Mouse (Mus musculus) MEL (cell line): ENCODE measurements at regions not wholly inside any gene's neighbourhood (a gene's known extent, or its start where the extent isn't known, plus 50 kb on each side); places are given as distances from the start of the nearest gene placed in this dataset.

ENCODE experiments used
- DNase-seq: peaks from one replicate; pipeline ENCODE4 v3.0.0; 2011; ENCODE audit warnings: low read depth, low spot score
- H3K27ac ChIP-seq: 2 replicates; pipeline ENCODE4 v1.5.1; 2012; ENCODE audit warnings: low read depth, mild to moderate bottlenecking, control low read depth, low read length, moderate library complexity; ENCODE audit not compliant: control insufficient read depth
- H3K27me3 ChIP-seq, 2 experiments: fragments of 150-350 bp in 1 of 2; sonication (generic) in 1 of 2; 2 replicates each; pipeline ENCODE4 v1.6.1; 2012; ENCODE audit warnings: low read length in 2 of 2, mild to moderate bottlenecking in 2 of 2, improper control_type of control experiment in 1 of 2, moderate library complexity in 1 of 2; ENCODE audit not compliant: insufficient read depth in 2 of 2, control insufficient read depth in 1 of 2
- H3K36me3 ChIP-seq, 2 experiments: 2 replicates each; pipeline ENCODE4 v1.6.1; 2012 to 2014; ENCODE audit warnings: low read length in 2 of 2, improper control_type of control experiment in 1 of 2, inconsistent platforms in 1 of 2, mild to moderate bottlenecking in 1 of 2; ENCODE audit not compliant: insufficient read depth in 2 of 2, control insufficient read depth in 1 of 2
- H3K4me1 ChIP-seq, 2 experiments: fragments of 150-350 bp in 1 of 2; sonication (generic) in 1 of 2; 2 replicates each; pipeline ENCODE4 v1.6.1; 2012; ENCODE audit warnings: low read length in 2 of 2, improper control_type of control experiment in 1 of 2, mild to moderate bottlenecking in 1 of 2; ENCODE audit not compliant: insufficient read depth in 2 of 2, control insufficient read depth in 1 of 2
- H3K4me3 ChIP-seq, 2 experiments: fragments of 150-350 bp in 1 of 2; sonication (generic) in 1 of 2; 2 replicates each; pipeline ENCODE4 v1.5.1; 2012; ENCODE audit warnings: low read depth in 2 of 2, low read length in 2 of 2, mild to moderate bottlenecking in 2 of 2, moderate library complexity in 2 of 2, control low read depth in 1 of 2, improper control_type of control experiment in 1 of 2; ENCODE audit not compliant: control insufficient read depth in 1 of 2, insufficient read depth in 1 of 2
- H3K79me2 ChIP-seq: 2 replicates; pipeline ENCODE4 v1.6.1; 2012; ENCODE audit warnings: mild to moderate bottlenecking, low read length, moderate library complexity; ENCODE audit not compliant: control insufficient read depth, poor library complexity, insufficient read depth
- H3K9ac ChIP-seq: 2 replicates; pipeline ENCODE4 v1.6.1; 2012; ENCODE audit warnings: low read depth, mild to moderate bottlenecking, control low read depth, low read length, moderate library complexity; ENCODE audit not compliant: control insufficient read depth, poor library complexity, severe bottlenecking
- H3K9me3 ChIP-seq: fragments of 150-350 bp; sonication (generic); replicated peaks from 2 replicates; pipeline ENCODE4 v1.6.1; 2012; ENCODE audit warnings: mild to moderate bottlenecking, low read length, improper control_type of control experiment, moderate library complexity; ENCODE audit not compliant: insufficient read depth
- BHLHE40 ChIP-seq: IDR thresholded peaks from 2 replicates; pipeline ENCODE4 v1.6.1; 2012; ENCODE audit warnings: low read depth, mild to moderate bottlenecking, inconsistent platforms, low read length, improper control_type of control experiment, borderline replicate concordance
- CHD2 ChIP-seq: IDR thresholded peaks from 2 replicates; pipeline ENCODE4 v1.6.1; 2011; ENCODE audit warnings: low read length, improper control_type of control experiment
- CTCF ChIP-seq, 3 experiments: IDR thresholded peaks in 2 of 3; conservative IDR thresholded peaks in 1 of 3; 2 replicates each; pipeline ENCODE4 v1.5.1; 2011 to 2012; ENCODE audit warnings: low read length in 3 of 3, low read depth in 2 of 3, mild to moderate bottlenecking in 2 of 3, improper control_type of control experiment in 1 of 3, inconsistent platforms in 1 of 3, mixed read lengths in 1 of 3, moderate library complexity in 1 of 3; ENCODE audit not compliant: control insufficient read depth in 1 of 3, insufficient read depth in 1 of 3, poor library complexity in 1 of 3, severe bottlenecking in 1 of 3
- EP300 ChIP-seq, 2 experiments: IDR thresholded peaks; 2 replicates each; pipeline ENCODE4 v1.6.1; 2011; ENCODE audit warnings: improper control_type of control experiment in 2 of 2, low read length in 2 of 2, low read depth in 1 of 2, mild to moderate bottlenecking in 1 of 2
- ETS1 ChIP-seq: IDR thresholded peaks from 2 replicates; pipeline ENCODE4 v1.6.1; 2012; ENCODE audit warnings: low read depth, mild to moderate bottlenecking, inconsistent platforms, low read length, improper control_type of control experiment, moderate library complexity
- HCFC1 ChIP-seq: IDR thresholded peaks from 2 replicates; pipeline ENCODE4 v1.6.1; 2012; ENCODE audit warnings: low read depth, mild to moderate bottlenecking, inconsistent platforms, low read length, improper control_type of control experiment, moderate library complexity
- JUND ChIP-seq: IDR thresholded peaks from 2 replicates; pipeline ENCODE4 v1.6.1; 2011; ENCODE audit warnings: low read depth, mild to moderate bottlenecking, improper control_type of control experiment, low read length
- KAT2A ChIP-seq: conservative IDR thresholded peaks from 2 replicates; pipeline ENCODE4 v1.6.1; 2012; ENCODE audit warnings: low read depth, low read length, improper control_type of control experiment, inconsistent platforms
- MEF2A ChIP-seq: IDR thresholded peaks from 2 replicates; pipeline ENCODE4 v1.6.1; 2014; ENCODE audit warnings: low read depth, mild to moderate bottlenecking, inconsistent platforms, low read length, improper control_type of control experiment; ENCODE audit not compliant: poor library complexity, insufficient replicate concordance, severe bottlenecking; ENCODE audit errors: extremely low read depth
- MXI1 ChIP-seq: IDR thresholded peaks from 2 replicates; pipeline ENCODE4 v1.6.1; 2011; ENCODE audit warnings: mild to moderate bottlenecking, low read depth, low read length, improper control_type of control experiment
- MYB ChIP-seq: IDR thresholded peaks from 2 replicates; pipeline ENCODE4 v1.6.1; 2011; ENCODE audit warnings: mild to moderate bottlenecking, low read depth, low read length, improper control_type of control experiment
- MYC ChIP-seq: IDR thresholded peaks from 2 replicates; pipeline ENCODE4 v1.6.1; 2011; ENCODE audit warnings: low read depth, mild to moderate bottlenecking, low read length, improper control_type of control experiment, moderate library complexity
- NELFE ChIP-seq: IDR thresholded peaks from 2 replicates; pipeline ENCODE4 v1.6.1; 2011; ENCODE audit warnings: low read depth, low read length, improper control_type of control experiment
- RAD21 ChIP-seq: IDR thresholded peaks from 2 replicates; pipeline ENCODE4 v1.6.1; 2011; ENCODE audit warnings: mild to moderate bottlenecking, low read depth, low read length, improper control_type of control experiment
- RCOR1 ChIP-seq: IDR thresholded peaks from 2 replicates; pipeline ENCODE4 v1.6.1; 2012; ENCODE audit warnings: low read depth, mild to moderate bottlenecking, inconsistent platforms, low read length, improper control_type of control experiment
- SIN3A ChIP-seq: IDR thresholded peaks from 2 replicates; pipeline ENCODE4 v1.6.1; 2012; ENCODE audit warnings: low read length, improper control_type of control experiment, inconsistent platforms
- SMC3 ChIP-seq: IDR thresholded peaks from 2 replicates; pipeline ENCODE4 v1.6.1; 2011; ENCODE audit warnings: low read depth, low read length, improper control_type of control experiment
- TBP ChIP-seq: IDR thresholded peaks from 2 replicates; pipeline ENCODE4 v1.8.0; 2011; ENCODE audit warnings: low read depth, low read length, improper control_type of control experiment
- TCF12 ChIP-seq: IDR thresholded peaks from 2 replicates; pipeline ENCODE4 v1.6.1; 2014; ENCODE audit warnings: low read depth, mild to moderate bottlenecking, inconsistent platforms, low read length, improper control_type of control experiment, moderate library complexity
- USF1 ChIP-seq: IDR thresholded peaks from 2 replicates; pipeline ENCODE4 v1.6.1; 2014; ENCODE audit warnings: low read depth, mild to moderate bottlenecking, inconsistent platforms, low read length, improper control_type of control experiment, moderate library complexity
- ZC3H11A ChIP-seq: IDR thresholded peaks from 2 replicates; pipeline ENCODE4 v1.6.1; 2012; ENCODE audit warnings: low read depth, mild to moderate bottlenecking, inconsistent platforms, low read length, improper control_type of control experiment
- ZMIZ1 ChIP-seq: IDR thresholded peaks from 2 replicates; pipeline ENCODE4 v1.6.1; 2012; ENCODE audit warnings: low read depth, mild to moderate bottlenecking, inconsistent platforms, low read length, improper control_type of control experiment, moderate library complexity

DNA sequence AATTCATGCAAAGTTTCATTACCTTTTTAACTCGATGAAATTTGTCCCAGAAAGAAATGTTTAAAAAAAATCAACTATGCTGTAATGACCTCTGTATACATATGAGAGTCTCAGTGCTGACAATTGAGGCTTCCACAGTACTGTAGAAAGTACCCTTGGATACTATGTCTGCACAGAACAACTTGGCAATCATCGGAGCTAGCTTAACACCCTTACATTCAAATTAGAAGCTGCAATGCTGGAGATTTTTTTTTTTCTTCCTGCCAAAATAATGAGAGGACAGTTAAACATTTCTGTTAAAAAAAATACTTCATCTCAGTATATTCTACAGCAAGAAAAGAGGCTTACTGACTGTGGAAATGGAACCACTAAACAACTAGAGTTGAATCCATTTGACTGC is 452.1 kb upstream of the Cntn6 start:
- no peaks in the 10 kb centered on the region for H3K9me3 ChIP-seq
- no peaks in the 10 kb centered on the region for H3K36me3 ChIP-seq
- no peaks in the 10 kb centered on the region for H3K27me3 ChIP-seq
- H3K4me3 ChIP-seq, result no peak overlapping the region
- no peak overlapping the region for H3K9ac ChIP-seq
- no peaks in the 10 kb centered on the region for H3K4me1 ChIP-seq
- no peak for TF ChIP-seq KAT2A
- TF ChIP-seq EP300 (IDR thresholded peaks at IDR 0.05; ENCODE audit: low read depth in 1 of 2, low read length in 2 of 2), result no peak
- TF ChIP-seq TCF12, result no peak
- no peak for TF ChIP-seq ZC3H11A
- TF ChIP-seq HCFC1, result no peak
- no peak for TF ChIP-seq MYB
- no peak for TF ChIP-seq BHLHE40
- no peak for TF ChIP-seq JUND
- no peak for TF ChIP-seq MYC
- TF ChIP-seq ZMIZ1, result no peak
- TF ChIP-seq SIN3A, result no peak
- no peak for DNase-seq
- no peak overlapping the region for H3K27ac ChIP-seq
- H3K79me2 ChIP-seq, result no peaks in the 10 kb centered on the region

GRCm38 (mm10) chr6:104055996-104056395 is 436.6 kb upstream of the Cntn6 start:
- Histone ChIP-seq H3K27ac (no peak overlapping the region), H3K79me2 (no peaks in the 10 kb centered on the region), H3K9ac (no peak overlapping the region), H3K9me3 (no peaks in the 10 kb centered on the region), H3K4me3 (no peak overlapping the region), H3K27me3 (no peaks in the 10 kb centered on the region), H3K4me1 (no peaks in the 10 kb centered on the region)
- DNase-seq, result no peak
- no peak for TF ChIP-seq ZMIZ1
- no peak for TF ChIP-seq RCOR1
- no peak for TF ChIP-seq USF1
- no peak for TF ChIP-seq CHD2
- TF ChIP-seq, all 39 proteins: peak for 0
- H3K36me3 ChIP-seq, result no peaks in the 10 kb centered on the region

DNA sequence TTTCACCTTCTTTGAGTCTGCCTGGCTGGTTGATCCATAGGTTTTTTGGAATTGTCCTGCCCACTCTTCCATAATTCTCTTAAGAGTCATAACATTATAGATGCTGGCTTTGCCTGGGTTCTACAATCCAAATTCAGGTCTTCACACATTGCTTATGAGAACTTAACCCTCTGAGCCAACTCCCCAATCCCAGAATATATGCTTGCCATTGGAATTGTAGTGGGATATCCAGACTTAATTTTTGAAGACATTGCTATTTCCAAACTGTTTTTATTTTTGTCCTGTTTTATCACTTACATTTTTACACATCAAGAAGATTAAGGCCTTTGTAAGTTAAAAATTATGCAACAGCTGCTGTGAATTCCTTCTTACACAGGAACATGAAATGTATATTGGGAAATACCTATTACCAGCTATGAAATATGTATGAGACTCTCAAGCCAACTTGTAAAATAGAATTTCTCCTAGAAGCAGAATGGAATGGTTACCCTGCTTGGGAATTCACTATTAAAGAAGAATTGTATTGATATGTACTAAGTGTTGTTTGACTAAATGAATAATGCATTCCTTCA is 430.8 kb upstream of the Cntn6 start:
- H3K4me1 ChIP-seq, result no peaks in the 10 kb centered on the region
- no peak overlapping the region for H3K4me3 ChIP-seq
- H3K9me3 ChIP-seq, result no peaks in the 10 kb centered on the region
- no peak overlapping the region for H3K27ac ChIP-seq
- no peaks in the 10 kb centered on the region for H3K79me2 ChIP-seq
- no peaks in the 10 kb centered on the region for H3K27me3 ChIP-seq
- no peak for TF ChIP-seq RAD21
- TF ChIP-seq MEF2A, result no peak
- no peak for TF ChIP-seq SMC3
- no peak for TF ChIP-seq MXI1
- no peak for TF ChIP-seq SIN3A
- TF ChIP-seq CTCF (IDR thresholded peaks at IDR 0.05 in 2 of 3, conservative IDR thresholded peaks at IDR 0.05 in 1 of 3; ENCODE audit: control insufficient read depth in 1 of 3, insufficient read depth in 1 of 3, low read depth in 2 of 3, low read length in 3 of 3, poor library complexity in 1 of 3, severe bottlenecking in 1 of 3), result no peak
- TF ChIP-seq RCOR1, result no peak
- TF ChIP-seq NELFE, result no peak
- no peak for TF ChIP-seq USF1
- TF ChIP-seq TBP, result no peak
- no peak for TF ChIP-seq ETS1
- DNase-seq, result no peak
- no peak overlapping the region for H3K9ac ChIP-seq
- no peaks in the 10 kb centered on the region for H3K36me3 ChIP-seq
